Mouse (Mus musculus) liver, embryonic 14.5 days (tissue): ENCODE results near the gene Gm49320.

Experiments used
- CTCF ChIP-seq: IDR thresholded peaks from 2 replicates; pipeline ENCODE4 v1.5.1; 2016; ENCODE audit warnings: antibody characterized with exemption, low read depth, control low read depth
- EP300 ChIP-seq: IDR thresholded peaks from 2 replicates; pipeline ENCODE4 v1.6.1; 2016; ENCODE audit warnings: antibody characterized with exemption, low read depth

DNA sequence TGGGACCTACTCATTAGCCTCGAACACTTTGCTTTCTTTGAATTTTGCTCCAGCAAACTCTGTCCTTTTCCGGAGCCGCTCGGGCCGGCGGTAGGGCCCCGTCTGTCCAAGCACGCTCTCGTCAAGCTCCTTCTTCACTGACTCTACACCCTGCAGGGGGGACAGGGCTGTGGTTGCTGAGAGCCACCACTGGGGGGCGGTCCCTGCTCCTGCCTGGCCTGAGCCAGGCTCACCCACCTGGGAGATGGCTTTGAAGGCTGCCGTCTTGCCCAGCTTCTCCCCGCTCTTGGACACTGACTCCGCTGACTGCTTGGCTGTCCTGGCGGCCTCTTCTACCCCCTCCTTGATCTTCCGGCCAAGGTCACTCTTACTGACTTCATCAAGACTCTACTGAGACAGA lies 29.0 kb downstream of the Gm49320 start:
- TF ChIP-seq CTCF (peak; percentile 68), EP300 (no peak)
